Mouse (Mus musculus) thymus, adult 2 months (tissue): ENCODE measurements at regions not wholly inside any gene's neighbourhood (a gene's known extent, or its start where the extent isn't known, plus 50 kb on each side); places are given as distances from the start of the nearest gene placed in this dataset.

ENCODE experiments used
- CTCF ChIP-seq: fragments of 200-500 bp; IDR thresholded peaks from 2 replicates; pipeline ENCODE4 v1.5.1; 2012; ENCODE audit warnings: mild to moderate bottlenecking, control low read depth, low read length, moderate library complexity, borderline replicate concordance; ENCODE audit not compliant: control insufficient read depth, poor library complexity, insufficient read depth; ENCODE audit errors: extremely low read depth
- POLR2A ChIP-seq: fragments of 200-500 bp; IDR thresholded peaks from 2 replicates; pipeline ENCODE4 v1.6.1; 2012; ENCODE audit warnings: mild to moderate bottlenecking, low read length, control low read depth, moderate library complexity; ENCODE audit not compliant: control insufficient read depth, poor library complexity, insufficient read depth; ENCODE audit errors: extremely low read depth

- TF ChIP-seq CTCF, result no peak
- TF ChIP-seq POLR2A, result no peak
Observed at GRCm38 (mm10) chr11:24652852-24653251, 575.0 kb downstream of the Bcl11a start.
